Mouse (Mus musculus) neural tube, embryonic 11.5 days (tissue): ENCODE results near the gene Smco4. TPM values are rescaled to one million over a fixed set of nuclear protein-coding genes. Genes with fewer than 3 reads are reported as not detected.

Experiments
- ATAC-seq: fragments of 200-750 bp; cut with Nextera tagmentation; 2 replicates; pipeline ENCODE4 v1.8.0; 2017; ENCODE audit warnings: moderate number of reproducible peaks, mild to moderate bottlenecking, moderate TSS enrichment, moderate library complexity; ENCODE audit not compliant: insufficient read depth, low FRiP score, low TSS enrichment
- DNase-seq: peaks from one replicate; pipeline ENCODE4 v3.0.0-alpha.2; 2015; ENCODE audit warnings: low spot score
- H3K27ac ChIP-seq: fragments of 300-500 bp; sonication (generic); 2 replicates; pipeline ENCODE4 v1.5.1; 2014; ENCODE audit warnings: low read depth, mild to moderate bottlenecking, low read length
- H3K27me3 ChIP-seq: fragments of 300-500 bp; sonication (generic); 2 replicates; pipeline ENCODE4 v1.6.1; 2014; ENCODE audit warnings: mild to moderate bottlenecking, low read length, mixed read lengths; ENCODE audit not compliant: control insufficient read depth, insufficient read depth
- H3K36me3 ChIP-seq: fragments of 300-500 bp; sonication (generic); 2 replicates; pipeline ENCODE4 v1.6.1; 2014; ENCODE audit warnings: mild to moderate bottlenecking, low read length, moderate library complexity, mixed read lengths; ENCODE audit not compliant: control insufficient read depth, insufficient read depth
- H3K4me1 ChIP-seq: fragments of 300-500 bp; sonication (generic); 2 replicates; pipeline ENCODE4 v1.6.1; 2014; ENCODE audit warnings: low read length, mixed read lengths; ENCODE audit not compliant: control insufficient read depth, insufficient read depth
- H3K4me2 ChIP-seq: fragments of 300-500 bp; sonication (generic); 2 replicates; pipeline ENCODE4 v1.6.1; 2014; ENCODE audit warnings: low read depth, mild to moderate bottlenecking, moderate library complexity
- H3K4me3 ChIP-seq: fragments of 300-500 bp; sonication (generic); 2 replicates; pipeline ENCODE4 v1.5.1; 2014; ENCODE audit warnings: low read depth, low read length
- H3K9ac ChIP-seq: fragments of 300-500 bp; sonication (generic); 2 replicates; pipeline ENCODE4 v1.6.1; 2014; ENCODE audit warnings: mild to moderate bottlenecking, low read length
- H3K9me3 ChIP-seq: fragments of 300-500 bp; sonication (generic); 2 replicates; pipeline ENCODE4 v1.6.1; 2016; ENCODE audit warnings: low read length; ENCODE audit not compliant: control insufficient read depth
- WGBS: fragments of 180-500 bp; shearing (Covaris S2); extraction: QIAGEN DNeasy Blood & Tissue Kit; methylation state at CpG from one replicate; pipeline ENCODE4 v1.1.7; 2014; 5-methylcytosine and 5-hydroxymethylcytosine counted together
- polyA plus RNA-seq: library from polyadenylated mRNA; unstranded; fragments of >200 nt; fragmentation: Nextera tagmentation; extraction: Ambion mirVana; gene quantifications from 2 replicates; pipeline ENCODE4 v1.2.1, GENCODE M21; 2014

Smco4 gene
- polyA plus RNA-seq, 1 experiment from 2014 or later = 3.7 TPM

GRCm38 (mm10) chr9:15502476-15502875, 9.2 kb downstream of the Smco4 start:
- Histone ChIP-seq H3K36me3 (no peaks in the 10 kb centered on the region), H3K4me2 (no peak overlapping the region), H3K9ac (no peak overlapping the region), H3K4me3 (no peak overlapping the region), H3K27ac (no peak overlapping the region), H3K9me3 (no peaks in the 10 kb centered on the region), H3K4me1 (peaks cover 3% of the 10 kb centered on the region; the same call in 1 of the 2 replicates), H3K27me3 (no peaks in the 10 kb centered on the region)
- WGBS = 49% methylated on average over 7 of the region's 7 CpGs
- no peak for DNase-seq
- ATAC-seq = no peak

DNA sequence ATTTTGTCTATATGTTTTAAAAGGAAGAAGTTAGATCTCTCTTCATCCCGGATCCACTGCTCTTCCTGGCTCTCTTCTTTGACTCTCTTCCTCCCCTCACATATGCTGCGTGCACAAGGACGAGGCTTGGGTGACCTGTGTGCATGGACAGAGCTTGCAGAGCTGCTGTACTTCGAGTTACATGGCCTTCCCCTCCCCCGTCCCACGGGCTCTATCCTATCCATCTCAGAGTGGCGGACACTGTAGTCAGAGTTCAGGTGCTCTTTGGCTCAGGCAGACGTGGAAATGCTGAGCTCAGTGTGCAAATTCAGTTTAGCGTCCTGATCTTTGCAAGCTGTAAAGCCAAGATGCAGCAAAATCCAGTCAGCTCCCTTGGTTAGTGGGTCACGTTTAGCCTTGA, 10.1 kb downstream of the Smco4 start:
- Histone ChIP-seq H3K9me3 (no peaks in the 10 kb centered on the region), H3K36me3 (no peaks in the 10 kb centered on the region), H3K4me3 (no peak overlapping the region), H3K9ac (no peak overlapping the region), H3K4me2 (no peak overlapping the region), H3K27me3 (no peaks in the 10 kb centered on the region), H3K27ac (no peak overlapping the region), H3K4me1 (peaks cover 3% of the 10 kb centered on the region; the same call in 1 of the 2 replicates)
- no peak for DNase-seq
- 77% methylated on average over 10 of the region's 10 CpGs for WGBS
- no peak for ATAC-seq

- Histone ChIP-seq H3K27ac (no peak overlapping the region), H3K4me3 (no peak overlapping the region), H3K4me1 (peaks cover 3% of the 10 kb centered on the region; the same call in 1 of the 2 replicates), H3K9me3 (no peaks in the 10 kb centered on the region), H3K9ac (no peak overlapping the region), H3K27me3 (no peaks in the 10 kb centered on the region), H3K4me2 (no peak overlapping the region), H3K36me3 (no peaks in the 10 kb centered on the region)
- DNase-seq (no peak), ATAC-seq (no peak)
- WGBS = 66% methylated on average over 6 of the region's 6 CpGs
Observed at GRCm38 (mm10) chr9:15503827-15504226, 10.6 kb downstream of the Smco4 start.

- whole genome bisulfite sequencing = 56% methylated on average over 1 of the region's 1 CpGs
- Histone ChIP-seq H3K36me3 (no peaks in the 10 kb centered on the region), H3K4me2 (no peak overlapping the region), H3K9ac (no peak overlapping the region), H3K27ac (no peak overlapping the region), H3K9me3 (no peaks in the 10 kb centered on the region), H3K4me1 (peaks cover 3% of the 10 kb centered on the region; the same call in 1 of the 2 replicates), H3K27me3 (no peaks in the 10 kb centered on the region), H3K4me3 (no peak overlapping the region)
- no peak for DNase-seq
- ATAC-seq = no peak
Observed at GRCm38 (mm10) chr9:15505288-15505687, 12.1 kb downstream of the Smco4 start.

- Histone ChIP-seq H3K27ac (no peak overlapping the region), H3K4me1 (peaks cover 6% of the 10 kb centered on the region; the same call in 1 of the 2 replicates), H3K27me3 (no peaks in the 10 kb centered on the region), H3K36me3 (no peaks in the 10 kb centered on the region), H3K4me2 (no peak overlapping the region), H3K9me3 (no peaks in the 10 kb centered on the region), H3K9ac (no peak overlapping the region), H3K4me3 (no peak overlapping the region)
- DNase-seq (no peak), ATAC-seq (no peak)
- 85% methylated on average over 3 of the region's 3 CpGs for WGBS
Observed at GRCm38 (mm10) chr9:15506863-15507262, 13.6 kb downstream of the Smco4 start.

DNA sequence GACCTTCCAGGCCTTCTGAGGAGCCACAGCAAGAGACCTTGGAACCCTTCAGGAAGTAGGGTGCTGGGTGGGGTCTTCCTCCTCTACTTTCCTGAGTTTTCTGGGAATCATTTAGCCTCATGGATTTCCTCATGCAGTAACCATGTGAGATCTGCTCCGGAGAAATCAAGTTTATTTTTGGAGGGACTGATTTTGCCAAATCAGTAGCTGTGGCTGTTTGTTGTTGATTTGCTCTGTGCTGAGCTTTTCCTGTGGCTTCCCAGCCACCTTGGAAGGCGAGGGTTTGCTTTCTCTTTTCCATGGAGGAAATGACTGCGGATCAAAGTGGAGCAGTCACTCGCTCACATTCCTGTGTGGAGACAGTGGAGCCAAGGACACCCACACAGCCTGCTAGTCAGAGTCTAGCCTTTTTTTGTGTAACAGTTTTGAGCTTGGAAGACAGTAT, 14.2 kb downstream of the Smco4 start:
- no peaks in the 10 kb centered on the region for H3K9me3 ChIP-seq
- DNase-seq (no peak), ATAC-seq (no peak)
- peaks cover 4% of the 10 kb centered on the region; the same call in 1 of the 2 replicates for H3K4me1 ChIP-seq
- no peak overlapping the region for H3K4me2 ChIP-seq
- WGBS = 77% methylated on average over 4 of the region's 4 CpGs
- H3K27ac ChIP-seq = no peak overlapping the region
- no peak overlapping the region for H3K4me3 ChIP-seq
- H3K27me3 ChIP-seq = no peaks in the 10 kb centered on the region
- H3K9ac ChIP-seq = no peak overlapping the region
- H3K36me3 ChIP-seq = no peaks in the 10 kb centered on the region

GRCm38 (mm10) chr9:15509363-15509762, 16.1 kb downstream of the Smco4 start:
- Histone ChIP-seq H3K27me3 (no peaks in the 10 kb centered on the region), H3K4me1 (peaks cover 3% of the 10 kb centered on the region; the same call in 1 of the 2 replicates), H3K36me3 (no peaks in the 10 kb centered on the region), H3K27ac (no peak overlapping the region), H3K9ac (no peak overlapping the region), H3K9me3 (no peaks in the 10 kb centered on the region), H3K4me3 (no peak overlapping the region), H3K4me2 (no peak overlapping the region)
- 91% methylated on average over 3 of the region's 3 CpGs for WGBS
- DNase-seq (no peak), ATAC-seq (no peak)

DNA sequence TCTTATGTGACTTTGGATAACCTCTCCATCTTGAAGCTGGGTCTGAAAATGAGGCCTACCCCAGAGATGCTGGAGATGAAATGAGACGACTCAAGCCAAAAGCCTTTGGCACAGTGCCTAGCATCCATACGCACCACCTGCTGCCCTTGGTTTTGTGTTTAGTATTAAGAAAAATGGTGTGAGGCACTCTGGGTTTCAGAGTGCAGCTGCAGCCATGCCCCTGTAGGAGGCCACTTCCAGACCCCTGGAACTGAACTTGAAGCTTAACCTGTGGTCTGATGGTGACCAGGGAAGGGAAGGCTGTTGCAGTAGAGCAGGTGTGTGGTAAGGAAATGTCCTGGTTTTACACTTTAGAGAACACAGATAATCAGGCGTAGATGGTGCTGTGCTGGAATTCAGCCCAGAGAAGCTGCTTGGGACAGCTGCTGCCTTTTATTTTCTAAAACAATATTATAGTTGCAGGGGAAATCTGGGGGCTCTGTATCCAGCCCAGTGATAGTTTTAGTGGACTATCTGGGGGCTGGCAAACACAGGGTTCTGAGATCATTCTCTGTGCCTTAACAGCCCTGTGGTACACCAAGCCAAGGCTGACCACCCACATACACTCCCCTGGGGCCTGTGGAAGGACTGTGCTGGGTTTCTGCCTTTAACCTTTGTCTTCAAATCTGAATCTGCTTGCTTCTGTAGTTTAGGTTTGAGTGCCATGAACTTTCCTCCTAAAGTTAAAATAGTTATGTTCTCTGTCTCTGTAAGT, 17.5 kb downstream of the Smco4 start:
- Histone ChIP-seq H3K4me2 (no peak overlapping the region), H3K9ac (no peak overlapping the region), H3K27me3 (no peaks in the 10 kb centered on the region), H3K36me3 (no peaks in the 10 kb centered on the region), H3K4me1 (peaks cover 3% of the 10 kb centered on the region; the same call in 1 of the 2 replicates), H3K9me3 (no peaks in the 10 kb centered on the region), H3K27ac (no peak overlapping the region), H3K4me3 (no peak overlapping the region)
- WGBS = 65% methylated on average over 3 of the region's 3 CpGs
- no peak for ATAC-seq
- no peak for DNase-seq

GRCm38 (mm10) chr9:15512918-15513317, 19.7 kb downstream of the Smco4 start:
- ATAC-seq (no peak), DNase-seq (no peak)
- no peaks in the 10 kb centered on the region for H3K36me3 ChIP-seq
- no peak overlapping the region for H3K4me3 ChIP-seq
- no peaks in the 10 kb centered on the region for H3K9me3 ChIP-seq
- H3K27me3 ChIP-seq = no peaks in the 10 kb centered on the region
- H3K4me1 ChIP-seq = peaks cover 3% of the 10 kb centered on the region; the same call in 1 of the 2 replicates
- no peak overlapping the region for H3K27ac ChIP-seq
- 70% methylated on average over 7 of the region's 7 CpGs for WGBS
- H3K9ac ChIP-seq = no peak overlapping the region
- H3K4me2 ChIP-seq = no peak overlapping the region
